Mouse (Mus musculus) cerebellum, adult 9-10 months (tissue): ENCODE measurements around the gene Polr3gl.

ENCODE experiments used
- DNase-seq: peaks from one replicate; pipeline ENCODE4 v3.0.0; 2022

The Polr3gl gene

GRCm38 (mm10) chr3:96597435-96597891, 3.5 kb upstream of the Polr3gl start:
- peak; percentile 72 for DNase-seq

GRCm38 (mm10) chr3:96596855-96597254, 2.9 kb upstream of the Polr3gl start:
- peak; percentile 74 for DNase-seq

- peak; percentile 94 for DNase-seq
Measured at GRCm38 (mm10) chr3:96596228-96596707, 2.3 kb upstream of the Polr3gl start, which contains the start of gene Ankrd34a. Ankrd34a (plus strand) TSS chr3:96596636.

DNA sequence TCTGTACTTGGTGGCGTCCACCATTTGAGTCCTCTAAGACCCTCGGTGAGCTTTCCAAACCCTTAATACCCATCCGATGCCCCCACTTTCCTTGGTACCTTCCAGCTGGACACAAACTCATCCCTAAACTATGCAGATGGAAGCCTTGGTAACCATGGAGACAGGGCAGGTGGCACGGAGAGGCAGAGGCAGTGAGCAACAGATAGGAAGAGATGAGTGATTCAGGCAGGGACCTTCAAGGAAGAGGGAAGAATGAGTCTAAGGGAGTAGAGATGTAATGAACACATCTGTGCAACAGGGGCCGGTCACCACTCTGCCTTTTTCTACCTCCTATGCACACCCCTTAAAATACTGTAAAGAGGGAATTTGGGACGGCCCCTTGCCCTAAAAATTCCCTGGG, 1.7 kb upstream of the Polr3gl start:
- DNase-seq, result peak; percentile 78

- peak; percentile 58 for DNase-seq
Measured at GRCm38 (mm10) chr3:96594851-96595250, 870 bp upstream of the Polr3gl start.

DNA sequence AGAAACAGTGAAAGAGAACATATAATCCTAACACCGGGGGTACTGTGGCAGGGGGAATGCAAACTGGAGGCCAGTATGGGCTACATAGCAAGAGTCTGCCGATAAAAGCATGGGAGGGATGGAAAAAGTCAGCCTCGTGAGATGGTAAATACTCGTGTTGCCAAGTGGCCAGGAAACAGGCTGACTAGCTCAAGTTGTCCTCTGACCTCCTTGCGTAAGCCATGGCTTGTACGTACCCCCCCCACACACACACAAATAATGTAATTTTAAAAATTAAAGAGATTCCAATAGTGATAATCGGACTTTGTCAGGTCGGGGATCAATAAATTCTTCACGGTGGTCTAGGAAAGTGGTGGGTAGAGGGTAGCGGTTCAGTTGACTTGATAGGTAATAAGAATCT, 607 bp downstream of the Polr3gl start:
- DNase-seq, result no peak

DNA sequence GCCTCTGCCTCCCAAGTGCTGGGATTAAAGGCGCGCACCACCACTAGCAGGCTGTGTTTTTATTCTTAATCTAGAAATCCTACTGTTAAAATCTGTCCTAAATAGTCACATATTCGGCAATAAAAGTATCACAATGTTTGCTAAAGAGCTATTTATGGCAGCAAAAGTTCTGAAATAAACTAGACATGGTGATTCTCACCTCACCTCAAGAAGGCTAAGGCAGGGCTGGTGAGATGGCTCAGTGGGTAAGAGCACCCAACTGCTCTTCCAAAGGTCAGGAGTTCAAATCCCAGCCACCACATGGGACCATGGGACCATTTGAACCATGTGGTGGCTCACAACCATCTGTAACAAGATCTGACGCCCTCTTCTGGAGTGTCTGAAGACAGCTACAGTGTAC, 3.3 kb downstream of the Polr3gl start:
- DNase-seq, result no peak

DNA sequence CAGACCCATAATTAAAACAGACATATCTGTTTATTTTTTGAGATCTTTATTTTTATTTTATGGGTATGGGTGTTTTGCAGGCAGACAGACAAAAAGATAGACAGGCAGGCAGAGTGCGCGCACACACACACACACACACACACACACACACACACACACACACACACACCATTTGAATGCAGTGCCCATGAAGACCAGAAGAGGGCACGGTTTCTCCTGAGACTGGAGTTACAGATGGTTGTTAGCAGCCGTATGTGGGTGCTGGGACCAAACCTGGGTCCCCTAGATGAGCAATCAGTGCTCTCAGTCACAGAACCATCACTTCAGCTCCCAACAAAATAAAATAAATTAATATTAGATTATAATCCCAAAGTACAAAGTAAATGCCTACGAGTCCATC, 10.6 kb downstream of the Polr3gl start:
- DNase-seq, result no peak

GRCm38 (mm10) chr3:96581771-96582515, 12.0 kb downstream of the Polr3gl start:
- DNase-seq, result no peak

- DNase-seq, result no peak
Measured at GRCm38 (mm10) chr3:96581141-96581540, 12.8 kb downstream of the Polr3gl start.

DNA sequence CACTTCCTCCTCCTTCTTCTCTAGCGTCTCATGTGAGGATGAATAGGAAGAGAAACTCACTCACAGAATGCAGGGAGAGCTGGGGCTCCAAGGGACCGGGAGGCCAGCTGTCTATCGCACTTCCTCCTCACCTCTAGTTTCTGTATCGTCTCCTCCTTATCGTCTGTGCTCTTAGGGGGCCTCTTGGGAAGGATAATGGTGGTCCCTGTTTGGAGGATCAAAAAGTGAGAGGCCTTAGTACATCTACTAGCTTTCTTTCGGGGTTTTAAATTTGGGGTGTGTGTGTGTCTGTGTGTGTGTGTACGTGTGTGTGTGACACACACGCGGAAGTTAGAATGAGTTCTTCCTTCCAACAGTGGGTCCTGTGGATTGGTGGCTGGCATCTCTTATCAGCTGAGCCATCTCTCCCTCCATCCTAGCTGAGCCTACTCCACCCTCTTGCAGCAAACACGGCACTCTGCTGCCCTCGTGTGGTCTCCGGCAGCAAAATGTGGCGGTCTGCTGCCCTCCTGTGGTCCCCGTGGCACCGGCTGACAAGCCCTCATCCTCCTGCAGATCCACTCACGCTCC, 14.0 kb downstream of the Polr3gl start:
- DNase-seq, result peak; percentile 93

DNA sequence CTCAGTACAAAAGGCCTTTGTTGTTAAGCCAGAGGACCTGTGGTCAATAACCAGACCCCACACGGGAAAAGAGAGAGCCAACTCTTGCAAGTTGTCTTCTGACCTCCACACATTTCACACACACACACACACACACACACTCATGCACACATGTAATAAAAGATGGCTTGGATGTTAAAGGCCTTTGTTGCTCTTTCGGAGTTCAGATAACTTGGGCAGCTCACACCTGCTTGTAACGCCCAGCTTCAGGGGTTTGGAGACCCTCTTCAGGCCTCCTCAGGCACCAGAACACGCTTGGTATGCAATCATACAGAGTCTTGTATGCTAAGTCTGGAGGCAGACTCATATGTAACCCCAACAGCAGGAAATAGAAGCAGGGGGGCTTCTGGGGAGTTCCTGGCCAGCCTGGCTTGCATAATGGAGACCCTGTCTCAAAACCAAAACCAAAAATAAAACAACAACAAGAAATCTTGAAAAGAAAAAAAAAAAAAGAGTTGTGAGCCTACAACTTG, 14.7 kb downstream of the Polr3gl start:
- no peak for DNase-seq

- DNase-seq, result no peak
Measured at GRCm38 (mm10) chr3:96578561-96579238, 15.3 kb downstream of the Polr3gl start.

GRCm38 (mm10) chr3:96577566-96577965, 16.4 kb downstream of the Polr3gl start:
- DNase-seq, result no peak

- DNase-seq, result peak; percentile 84
Measured at GRCm38 (mm10) chr3:96576690-96577541, 17.1 kb downstream of the Polr3gl start, which contains the start of gene Gm16253. Gm16253 (plus strand) TSS chr3:96576984.

DNA sequence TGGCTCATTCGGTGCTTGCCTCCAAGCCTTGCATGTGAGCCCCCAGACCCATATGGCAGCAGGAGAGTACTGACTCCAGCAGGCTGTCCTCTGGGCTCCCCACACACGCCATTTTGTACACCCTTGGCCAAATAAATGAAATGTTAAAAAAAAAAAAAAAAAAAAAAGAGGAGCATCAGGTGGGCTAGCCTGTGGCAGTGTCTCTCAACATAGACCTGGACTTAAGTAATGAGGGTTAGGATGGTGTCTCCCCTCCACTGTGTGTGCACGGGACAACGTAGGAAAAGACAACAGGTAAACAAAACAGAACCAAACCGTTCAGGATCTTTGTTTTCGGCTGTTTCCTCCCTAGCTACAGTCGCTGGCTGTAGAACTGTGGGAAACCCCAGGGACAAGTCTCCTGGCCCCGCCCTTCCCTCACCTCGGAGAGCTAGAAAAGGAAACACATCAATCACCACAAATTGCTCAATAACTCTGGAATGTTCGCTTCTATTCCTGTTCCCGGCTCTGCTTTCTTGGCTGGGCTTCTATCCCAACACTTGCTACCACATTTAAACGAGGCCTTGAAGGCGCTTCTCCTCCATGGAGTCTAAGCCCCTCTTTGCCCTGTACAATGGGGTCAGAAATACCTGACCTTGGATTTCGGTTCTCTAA, 17.8 kb downstream of the Polr3gl start:
- no peak for DNase-seq

DNA sequence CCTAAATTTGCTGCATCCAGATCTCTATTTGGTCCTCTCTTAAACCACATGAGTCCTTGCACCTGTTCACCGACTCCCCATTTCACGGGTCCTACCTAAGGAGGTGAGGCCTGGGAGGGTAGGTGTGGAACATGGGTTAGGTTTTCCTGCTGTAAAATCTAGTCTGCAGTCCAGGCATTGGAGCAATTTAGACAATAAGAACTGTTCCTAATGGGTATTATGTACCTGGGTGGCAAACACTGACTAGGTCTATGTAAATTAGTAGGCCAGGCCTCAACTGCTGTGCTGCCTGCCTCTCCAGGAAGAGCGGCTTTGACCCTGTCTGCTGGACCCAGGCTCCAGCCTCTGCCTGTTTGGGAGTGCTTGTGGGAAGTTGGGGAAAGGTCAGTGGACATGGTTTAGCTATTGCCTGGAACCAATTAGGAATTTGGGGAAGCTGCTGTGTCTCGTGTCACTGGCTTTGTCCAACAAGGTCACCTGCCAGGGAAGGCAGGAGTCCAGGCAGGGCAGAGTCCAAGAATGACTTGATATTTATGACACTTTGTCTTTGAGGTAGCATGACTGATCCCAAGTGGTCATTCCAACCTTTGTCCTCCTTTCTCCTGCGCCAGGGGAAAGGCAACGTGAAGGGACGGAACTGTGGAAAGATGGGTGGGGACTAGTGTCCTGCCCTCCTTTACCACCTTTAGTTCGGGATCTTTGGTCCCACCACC, 18.6 kb downstream of the Polr3gl start:
- DNase-seq, result no peak

DNA sequence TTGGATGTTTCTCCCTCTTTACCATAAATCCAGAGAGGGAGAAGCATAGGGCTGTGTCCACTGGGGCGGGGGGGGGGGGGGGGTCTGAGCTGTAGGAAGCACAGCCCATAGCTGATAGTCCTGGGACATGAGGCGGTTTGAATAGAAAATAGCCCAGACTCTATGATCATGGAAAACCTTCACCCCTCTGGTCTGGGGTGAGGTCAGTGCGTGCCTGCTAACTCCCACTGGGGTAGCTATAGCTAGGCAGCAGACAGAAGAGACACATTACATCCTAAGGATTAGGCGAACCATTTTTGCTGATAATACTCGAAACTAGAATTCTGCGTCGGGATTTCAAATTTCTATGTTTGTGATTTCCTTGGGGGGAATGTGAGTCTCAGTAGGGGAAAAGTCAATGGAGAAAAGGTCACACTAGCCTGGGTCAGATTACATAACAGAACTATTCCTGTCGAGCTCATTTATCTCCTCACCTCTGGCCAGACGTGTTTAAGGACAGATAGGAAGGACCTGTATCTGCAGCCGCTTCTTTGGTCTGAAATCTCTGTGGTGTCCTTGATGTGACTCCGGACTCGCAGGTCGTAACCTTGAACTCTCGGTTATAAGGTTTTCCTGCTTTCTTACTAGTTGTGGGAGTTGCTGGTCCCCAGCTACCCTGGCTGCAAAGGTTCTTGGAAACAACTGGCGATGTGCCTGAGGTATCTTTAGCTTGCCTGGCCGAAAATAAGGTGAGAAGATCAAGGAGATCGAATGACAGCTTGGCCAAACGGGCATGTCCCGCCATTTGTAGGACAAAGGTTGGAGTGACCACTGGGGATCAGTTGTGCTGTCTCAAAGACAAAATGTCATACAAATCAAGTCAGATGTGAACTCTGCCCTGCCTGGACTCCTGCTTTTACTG, 20.1 kb downstream of the Polr3gl start:
- DNase-seq, result no peak

GRCm38 (mm10) chr3:96571896-96572698, 21.9 kb downstream of the Polr3gl start:
- no peak for DNase-seq
